Mouse (Mus musculus) embryonic facial prominence, embryonic 11.5 days (tissue): ENCODE measurements around the gene P2rx7. TPM values are rescaled to one million over a fixed set of nuclear protein-coding genes. Genes with fewer than 3 reads are reported as not detected.

Experiments used
- ATAC-seq: fragments of 200-750 bp; cut with Nextera tagmentation; replicated peaks from 2 replicates; pipeline ENCODE4 v1.8.0; 2017; ENCODE audit warnings: low read depth; ENCODE audit not compliant: insufficient number of reproducible peaks, low FRiP score, low TSS enrichment
- DNase-seq: peaks from one replicate; pipeline ENCODE4 v3.0.0-alpha.2; 2015; ENCODE audit warnings: low spot score
- H3K27ac ChIP-seq: fragments of 300-500 bp; sonication (generic); replicated peaks from 2 replicates; pipeline ENCODE4 v1.5.1; 2014; ENCODE audit warnings: mild to moderate bottlenecking, low read depth, low read length, control low read depth
- H3K27me3 ChIP-seq: fragments of 300-500 bp; sonication (generic); 2 replicates; pipeline ENCODE4 v1.6.1; 2014; ENCODE audit warnings: mild to moderate bottlenecking, low read length, moderate library complexity, mixed read lengths; ENCODE audit not compliant: control insufficient read depth, insufficient read depth
- H3K36me3 ChIP-seq: fragments of 300-500 bp; sonication (generic); replicated peaks from 2 replicates; pipeline ENCODE4 v1.6.1; 2014; ENCODE audit warnings: low read depth, mild to moderate bottlenecking, low read length, moderate library complexity, mixed read lengths; ENCODE audit not compliant: control insufficient read depth, insufficient read depth
- H3K4me1 ChIP-seq: fragments of 300-500 bp; sonication (generic); 2 replicates; pipeline ENCODE4 v1.6.1; 2014; ENCODE audit warnings: low read length, mixed read lengths; ENCODE audit not compliant: control insufficient read depth, insufficient read depth
- H3K4me2 ChIP-seq: fragments of 300-500 bp; sonication (generic); 2 replicates; pipeline ENCODE4 v1.6.1; 2014; ENCODE audit warnings: low read depth, mild to moderate bottlenecking, control low read depth, low read length, moderate library complexity
- H3K4me3 ChIP-seq: fragments of 300-500 bp; sonication (generic); 2 replicates; pipeline ENCODE4 v1.5.1; 2014; ENCODE audit warnings: low read depth, low read length, control low read depth
- H3K9ac ChIP-seq: fragments of 300-500 bp; sonication (generic); replicated peaks from 2 replicates; pipeline ENCODE4 v1.6.1; 2014; ENCODE audit warnings: mild to moderate bottlenecking, control low read depth, low read length
- H3K9me3 ChIP-seq: fragments of 300-500 bp; sonication (generic); replicated peaks from 2 replicates; pipeline ENCODE4 v1.6.1; 2016; ENCODE audit warnings: mild to moderate bottlenecking, low read length, inconsistent platforms, mixed read lengths; ENCODE audit not compliant: control insufficient read depth
- WGBS: fragments of 180-500 bp; shearing (Covaris S2); extraction: QIAGEN DNeasy Blood & Tissue Kit; methylation state at CpG from one replicate; pipeline ENCODE4 v1.1.7; 2014; 5-methylcytosine and 5-hydroxymethylcytosine counted together
- polyA plus RNA-seq: library from polyadenylated mRNA; unstranded; fragments of >200 nt; fragmentation: Nextera tagmentation; extraction: Ambion mirVana; gene quantifications from 2 replicates; pipeline ENCODE4 v1.2.1, GENCODE M21; 2014

Gene P2rx7
- polyA plus RNA-seq, 1 experiment from 2014 or later, result 0.58 TPM

DNA sequence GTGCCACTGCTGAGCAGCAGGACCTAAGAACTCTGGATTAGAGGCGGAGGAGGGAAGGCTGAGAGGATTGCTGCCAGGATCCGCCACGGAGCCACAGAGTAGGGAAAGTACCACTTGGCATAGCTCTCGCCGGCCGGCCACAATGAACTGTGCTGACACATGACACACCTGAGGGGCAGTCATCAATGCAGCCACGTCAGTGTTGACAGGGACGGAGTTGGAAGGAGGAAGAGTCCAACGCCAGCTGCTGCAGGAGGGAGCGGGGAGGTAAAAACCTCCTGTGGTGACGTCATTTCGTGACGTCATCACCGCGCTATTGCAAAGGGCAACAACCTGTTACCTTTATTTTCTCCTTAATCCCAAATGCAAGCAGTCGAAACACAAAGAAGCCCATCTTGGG, 6.8 kb upstream of the P2rx7 start:
- Histone ChIP-seq H3K36me3 (no peaks in the 10 kb centered on the region), H3K9ac (no peak overlapping the region), H3K4me2 (no peak overlapping the region), H3K27ac (no peak overlapping the region), H3K9me3 (no peaks in the 10 kb centered on the region), H3K27me3 (no peaks in the 10 kb centered on the region), H3K4me3 (no peak overlapping the region), H3K4me1 (no peaks in the 10 kb centered on the region)
- WGBS, result 43% methylated on average over 16 of the region's 16 CpGs
- ATAC-seq, result no peak
- DNase-seq, result no peak

DNA sequence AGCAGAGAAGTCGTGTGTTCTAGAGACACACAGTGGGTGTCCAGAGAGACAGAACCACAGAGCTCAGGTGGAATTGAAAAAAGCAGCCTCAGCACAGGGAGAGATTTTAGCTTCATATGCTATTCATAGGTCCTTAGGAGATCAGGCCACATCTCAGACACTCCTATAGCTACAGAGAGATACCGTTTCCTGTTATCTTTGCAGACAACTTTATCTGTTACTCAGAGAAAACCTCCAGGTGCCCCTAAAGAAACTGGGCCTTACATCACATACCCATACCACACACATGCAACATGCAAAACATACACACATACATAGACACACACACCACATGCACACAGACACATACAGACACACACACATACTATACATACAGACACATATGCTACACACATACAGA, 5.4 kb upstream of the P2rx7 start:
- no peak for DNase-seq
- no peak for ATAC-seq
- Histone ChIP-seq H3K9me3 (no peaks in the 10 kb centered on the region), H3K4me1 (no peaks in the 10 kb centered on the region), H3K27ac (no peak overlapping the region), H3K27me3 (no peaks in the 10 kb centered on the region), H3K9ac (no peak overlapping the region), H3K4me3 (no peak overlapping the region), H3K36me3 (no peaks in the 10 kb centered on the region), H3K4me2 (no peak overlapping the region)
- WGBS, result 78% methylated on average over 2 of the region's 2 CpGs

DNA sequence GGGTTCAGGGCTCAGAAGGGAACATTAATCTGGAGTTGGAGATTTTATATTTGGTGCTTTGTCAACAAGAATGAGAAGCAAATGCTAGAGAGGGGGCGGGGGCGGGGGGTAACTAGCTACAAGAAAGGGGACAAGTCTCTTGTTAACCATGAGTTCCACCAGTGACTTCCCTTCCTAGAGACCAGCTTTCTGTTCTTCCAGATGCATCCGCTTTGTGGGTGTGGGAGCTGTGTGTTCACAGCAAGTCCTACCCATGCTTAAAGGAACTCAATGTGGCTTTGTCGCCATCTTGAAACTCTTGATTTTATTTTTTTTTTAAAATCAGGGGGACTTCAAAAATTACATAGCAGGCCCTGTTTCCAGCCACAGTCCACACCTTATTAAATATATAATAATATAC, 4.2 kb upstream of the P2rx7 start:
- no peaks in the 10 kb centered on the region for H3K9me3 ChIP-seq
- WGBS, result 92% methylated on average over 4 of the region's 4 CpGs
- no peak for DNase-seq

DNA sequence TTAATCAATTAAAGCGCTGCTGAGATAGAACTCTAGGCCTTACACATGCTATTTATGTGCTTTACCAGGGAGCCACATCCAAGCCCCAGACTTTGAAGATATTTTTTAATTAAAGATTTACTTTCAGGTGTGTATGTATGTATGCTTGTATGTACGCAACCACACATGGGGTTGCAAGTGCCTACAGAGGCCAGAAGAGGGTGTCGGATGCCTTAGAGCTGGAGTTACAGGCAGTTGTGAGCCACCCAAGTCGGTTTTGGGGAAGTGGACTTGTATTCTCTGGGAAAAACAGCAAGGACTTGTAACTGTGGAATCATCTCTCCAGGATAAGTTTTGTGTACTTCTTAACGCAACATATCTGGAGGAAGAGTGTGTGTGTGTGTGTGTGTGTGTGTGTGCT, 3.7 kb upstream of the P2rx7 start:
- no peak overlapping the region for H3K9ac ChIP-seq
- no peak for ATAC-seq
- no peaks in the 10 kb centered on the region for H3K9me3 ChIP-seq
- H3K4me3 ChIP-seq, result no peak overlapping the region
- WGBS, result 82% methylated on average over 5 of the region's 5 CpGs
- no peak overlapping the region for H3K4me2 ChIP-seq
- no peaks in the 10 kb centered on the region for H3K4me1 ChIP-seq
- no peak overlapping the region for H3K27ac ChIP-seq
- no peaks in the 10 kb centered on the region for H3K36me3 ChIP-seq
- no peaks in the 10 kb centered on the region for H3K27me3 ChIP-seq
- no peak for DNase-seq

More for the DNA sequence above, 4.2 kb upstream of the P2rx7 start:
- no peak for ATAC-seq
- no peak overlapping the region for H3K9ac ChIP-seq
- no peak overlapping the region for H3K4me2 ChIP-seq
- H3K27me3 ChIP-seq, result no peaks in the 10 kb centered on the region
- H3K4me3 ChIP-seq, result no peak overlapping the region
- no peaks in the 10 kb centered on the region for H3K36me3 ChIP-seq
- H3K4me1 ChIP-seq, result no peaks in the 10 kb centered on the region
- H3K27ac ChIP-seq, result no peak overlapping the region

DNA sequence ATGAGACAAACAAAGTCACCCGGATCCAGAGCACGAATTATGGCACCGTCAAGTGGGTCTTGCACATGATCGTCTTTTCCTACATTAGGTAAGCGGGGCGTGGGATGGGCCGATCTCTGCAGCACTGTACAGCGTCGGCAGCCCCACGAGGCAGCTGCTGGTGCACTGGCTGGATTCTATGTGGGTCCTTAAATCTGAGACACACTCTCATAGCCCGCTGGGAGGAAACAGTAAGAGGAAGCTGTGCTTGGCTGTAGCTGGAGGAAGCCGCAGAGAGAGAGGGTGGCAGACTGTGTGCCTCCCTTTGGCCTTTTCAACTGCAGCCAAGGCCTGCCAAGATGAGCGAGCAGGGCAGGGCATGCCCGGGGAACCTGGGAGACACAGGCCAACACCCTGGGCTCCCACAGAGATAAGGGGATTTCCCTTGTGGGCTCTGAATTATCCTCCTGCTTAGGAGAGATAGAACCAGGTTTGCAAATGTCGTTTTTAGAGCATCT, 448 bp downstream of the P2rx7 start:
- no peaks in the 10 kb centered on the region for H3K4me1 ChIP-seq
- H3K4me2 ChIP-seq, result no peak overlapping the region
- ATAC-seq, result no peak
- H3K27me3 ChIP-seq, result no peaks in the 10 kb centered on the region
- no peak for DNase-seq
- H3K9me3 ChIP-seq, result no peaks in the 10 kb centered on the region
- H3K4me3 ChIP-seq, result no peak overlapping the region
- WGBS, result 84% methylated on average over 15 of the region's 15 CpGs
- no peak overlapping the region for H3K27ac ChIP-seq
- no peaks in the 10 kb centered on the region for H3K36me3 ChIP-seq
- H3K9ac ChIP-seq, result no peak overlapping the region

DNA sequence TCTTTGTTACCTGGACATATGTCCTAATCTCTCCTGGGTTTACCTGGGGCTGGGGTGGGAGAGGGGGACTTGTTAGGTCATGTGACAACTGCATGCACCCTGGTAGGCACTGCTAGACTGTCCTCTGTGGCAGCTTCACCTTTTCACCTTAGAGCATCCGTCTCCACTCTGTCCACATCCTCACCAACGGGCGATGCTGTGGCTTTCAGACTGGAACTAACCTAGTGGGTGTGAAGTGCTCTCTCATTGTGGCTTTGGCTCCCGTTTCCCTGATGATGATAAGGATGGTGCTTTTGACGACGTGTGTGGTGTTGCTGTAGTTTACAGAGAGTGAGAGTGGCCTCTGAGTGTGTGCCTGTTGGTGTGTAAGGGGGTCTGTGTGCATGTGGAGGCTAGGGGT, 1.6 kb downstream of the P2rx7 start:
- WGBS, result 89% methylated on average over 6 of the region's 6 CpGs
- H3K4me3 ChIP-seq, result no peak overlapping the region
- no peaks in the 10 kb centered on the region for H3K9me3 ChIP-seq
- no peaks in the 10 kb centered on the region for H3K27me3 ChIP-seq
- no peak for DNase-seq
- no peaks in the 10 kb centered on the region for H3K36me3 ChIP-seq
- H3K9ac ChIP-seq, result no peak overlapping the region
- no peak overlapping the region for H3K4me2 ChIP-seq
- no peak overlapping the region for H3K27ac ChIP-seq
- ATAC-seq, result no peak
- H3K4me1 ChIP-seq, result no peaks in the 10 kb centered on the region

DNA sequence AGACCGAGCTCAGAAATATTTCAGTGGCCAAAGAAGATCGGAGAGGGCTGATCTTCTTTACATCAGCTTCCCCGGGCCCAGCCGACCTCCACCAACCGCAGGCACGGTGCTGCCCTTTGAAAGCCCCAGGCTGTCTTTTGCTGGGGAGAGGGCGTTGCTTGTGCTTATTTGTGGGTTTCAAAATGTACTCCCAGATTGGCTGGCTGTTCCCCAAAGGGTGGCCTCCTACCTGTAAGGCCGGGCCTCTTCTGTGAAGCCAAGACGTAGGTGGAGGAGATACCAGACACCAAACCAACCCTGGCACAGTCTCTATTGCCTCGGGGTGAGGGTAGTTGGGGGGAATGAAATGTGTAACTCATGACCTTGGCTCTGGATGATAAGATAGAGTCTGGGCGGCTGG, 2.3 kb downstream of the P2rx7 start:
- ATAC-seq, result no peak
- no peak overlapping the region for H3K9ac ChIP-seq
- no peaks in the 10 kb centered on the region for H3K27me3 ChIP-seq
- H3K4me3 ChIP-seq, result no peak overlapping the region
- no peak overlapping the region for H3K27ac ChIP-seq
- no peak overlapping the region for H3K4me2 ChIP-seq
- DNase-seq, result no peak
- H3K36me3 ChIP-seq, result no peaks in the 10 kb centered on the region
- H3K9me3 ChIP-seq, result no peaks in the 10 kb centered on the region
- no peaks in the 10 kb centered on the region for H3K4me1 ChIP-seq
- WGBS, result 87% methylated on average over 11 of the region's 11 CpGs

DNA sequence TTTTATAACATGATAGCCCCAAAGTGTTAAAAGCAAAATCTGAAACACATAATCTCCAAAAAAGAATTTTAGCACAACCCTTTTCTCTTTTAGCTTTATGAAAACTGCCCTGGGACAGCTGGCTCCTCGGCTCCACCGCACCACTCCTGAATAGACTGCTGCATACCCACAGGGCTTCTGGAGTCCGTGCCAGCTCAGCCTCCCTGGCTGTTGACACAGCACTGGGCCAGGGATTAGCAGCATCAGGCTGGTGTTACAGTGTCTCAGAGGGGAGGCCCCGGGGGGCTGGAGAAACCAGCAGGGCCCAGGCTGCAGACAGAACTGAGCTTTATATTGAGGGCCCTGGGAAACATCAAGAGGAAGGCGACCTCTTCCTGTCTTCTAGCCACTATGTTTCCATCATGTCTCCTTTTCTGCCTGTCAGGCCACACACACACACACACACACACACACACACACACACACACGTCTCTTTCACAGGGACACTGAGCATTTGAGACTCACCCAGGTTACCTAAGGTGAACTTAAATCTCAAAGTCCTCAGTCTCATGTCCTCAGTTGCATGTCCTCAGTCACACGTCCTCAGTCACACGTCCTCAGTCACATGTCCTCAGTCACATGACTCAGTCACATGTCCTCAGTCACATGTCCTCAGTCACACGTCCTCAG, 3.7 kb downstream of the P2rx7 start:
- no peaks in the 10 kb centered on the region for H3K4me1 ChIP-seq
- H3K27ac ChIP-seq, result no peak overlapping the region
- no peak for DNase-seq
- no peak for ATAC-seq
- no peak overlapping the region for H3K9ac ChIP-seq
- 75% methylated on average over 9 of the region's 9 CpGs for WGBS
- no peak overlapping the region for H3K4me3 ChIP-seq
- no peak overlapping the region for H3K4me2 ChIP-seq
- no peaks in the 10 kb centered on the region for H3K27me3 ChIP-seq
- no peaks in the 10 kb centered on the region for H3K9me3 ChIP-seq
- no peaks in the 10 kb centered on the region for H3K36me3 ChIP-seq
